In genomic region chr19:45574941-45575631, GRCm38 (mm10) we compare ENCODE assay signal across 8 mouse cellular contexts. TPM values are rescaled to one million over a fixed set of nuclear protein-coding genes. Genes with fewer than 3 reads are reported as not detected.
A peak's percentile ranks its signal among the peaks of the same experiment; 100 is the strongest.
DNase-seq lines count a peak whose midpoint lies in the region; ATAC-seq and TF ChIP-seq lines count a peak whose summit lies in the region.

No protein-coding gene starts in this region.

- H3K4me1 ChIP-seq in liver, embryonic 11.5 days (replicated peaks; ENCODE audit: control insufficient read depth, insufficient read depth, low read length), result peaks cover 49% of the 10 kb centered on the region
- H3K4me1 ChIP-seq in heart, embryonic 16.5 days (ENCODE audit: control insufficient read depth, insufficient read depth, low read length), result peaks cover 34% of the 10 kb centered on the region
- H3K4me1 ChIP-seq in lung, postnatal 0 days (ENCODE audit: insufficient read depth, low read depth, low read length), result peaks cover 19% of the 10 kb centered on the region

- no peak overlapping the region for H3K4me3 ChIP-seq in liver, embryonic 11.5 days (ENCODE audit: low read depth, low read length)
- H3K4me3 ChIP-seq in heart, embryonic 16.5 days (ENCODE audit: low read length), result no peak overlapping the region
- H3K4me3 ChIP-seq in lung, postnatal 0 days (ENCODE audit: low read depth, low read length), result no peak overlapping the region

- TF ChIP-seq CTCF in lung, postnatal 0 days (IDR thresholded peaks at IDR 0.05), result no peak

- ATAC-seq in liver, embryonic 11.5 days (replicated peaks; ENCODE audit: low FRiP score), result no peak
- no peak; the same call in 1 of the 2 replicates for ATAC-seq in heart, embryonic 16.5 days (replicated peaks; ENCODE audit: extremely low read depth, insufficient read depth, low FRiP score)
- ATAC-seq in lung, postnatal 0 days, result peak; percentile 72
- no peak for ATAC-seq in erythroblast, adult 5-6 weeks (replicated peaks; ENCODE audit: low FRiP score, poor library complexity, severe bottlenecking)
- no peak for ATAC-seq in frontal cortex, adult (ENCODE audit: low TSS enrichment)

- H3K36me3 ChIP-seq in liver, embryonic 11.5 days (ENCODE audit: control insufficient read depth, insufficient read depth, low read length), result peaks cover 15% of the 10 kb centered on the region; the same call in 1 of the 2 replicates
- peaks cover 12% of the 10 kb centered on the region for H3K36me3 ChIP-seq in heart, embryonic 16.5 days (ENCODE audit: control insufficient read depth, insufficient read depth)
- H3K36me3 ChIP-seq in lung, postnatal 0 days (ENCODE audit: insufficient read depth, low read length), result peaks cover 17% of the 10 kb centered on the region; the same call in 1 of the 2 replicates

- TF ChIP-seq EP300 in lung, postnatal 0 days (IDR thresholded peaks at IDR 0.05), result no peak

- 0 out of 2 replicates have a peak overlapping the region, but pooled peaks have one; percentile 1 for H3K9ac ChIP-seq in liver, embryonic 11.5 days (ENCODE audit: low read depth, low read length)
- H3K9ac ChIP-seq in heart, embryonic 16.5 days (ENCODE audit: low read length), result no peak overlapping the region; the same call in 1 of the 2 replicates
- H3K9ac ChIP-seq in lung, postnatal 0 days (replicated peaks; ENCODE audit: low read depth), result no peak overlapping the region

- H3K9me3 ChIP-seq in liver, embryonic 11.5 days (ENCODE audit: control insufficient read depth, low read length), result no peaks in the 10 kb centered on the region
- no peaks in the 10 kb centered on the region for H3K9me3 ChIP-seq in heart, embryonic 16.5 days (replicated peaks; ENCODE audit: control insufficient read depth, low read length)
- no peaks in the 10 kb centered on the region for H3K9me3 ChIP-seq in lung, postnatal 0 days (ENCODE audit: low read length)

- WGBS in liver, embryonic 11.5 days, result 28% methylated on average over 19 of the region's 19 CpGs
- WGBS in heart, embryonic 16.5 days, result 35% methylated on average over 19 of the region's 19 CpGs
- WGBS in lung, postnatal 0 days, result 13% methylated on average over 19 of the region's 19 CpGs

- no peaks in the 10 kb centered on the region for H3K27me3 ChIP-seq in liver, embryonic 11.5 days (replicated peaks; ENCODE audit: control insufficient read depth, insufficient read depth, low read length)
- H3K27me3 ChIP-seq in heart, embryonic 16.5 days (ENCODE audit: control insufficient read depth, insufficient read depth, low read length), result no peaks in the 10 kb centered on the region
- no peaks in the 10 kb centered on the region for H3K27me3 ChIP-seq in lung, postnatal 0 days (replicated peaks; ENCODE audit: insufficient read depth, low read length)

- peak overlapping the region; percentile 45; the same call in 1 of the 2 replicates for H3K27ac ChIP-seq in liver, embryonic 11.5 days (ENCODE audit: low read depth, low read length)
- H3K27ac ChIP-seq in heart, embryonic 16.5 days (ENCODE audit: low read length), result peak overlapping the region; percentile 33; the same call in 1 of the 2 replicates
- no peak overlapping the region for H3K27ac ChIP-seq in lung, postnatal 0 days (ENCODE audit: low read length)

- H3K4me2 ChIP-seq in liver, embryonic 11.5 days, result peak overlapping the region; percentile 33
- no peak overlapping the region for H3K4me2 ChIP-seq in heart, embryonic 16.5 days (ENCODE audit: low read depth, low read length)
- no peak overlapping the region; the same call in 1 of the 2 replicates for H3K4me2 ChIP-seq in lung, postnatal 0 days (replicated peaks; ENCODE audit: low read depth, low read length)

- DNase-seq in liver, embryonic 11.5 days (ENCODE audit: low spot score), result peak; percentile 52
- DNase-seq in liver, result no peak
- DNase-seq in lung, postnatal 0 days (ENCODE audit: low spot score), result peak; percentile 64
- DNase-seq in thymus, postnatal 0 days (ENCODE audit: low spot score), result peak; percentile 69
- DNase-seq in frontal cortex, postnatal 36 days (ENCODE audit: low spot score in 2 of 2), result no peak

RNA-seq across cellular contexts. Expression of gene Gm17018, which starts 14.7 kb away (rescaled TPM):
- polyA plus RNA-seq in liver, embryonic 11.5 days (2014; fragmentation: Nextera tagmentation; extraction: Ambion mirVana), result 34.7 and 36.8 TPM in 2 replicates
- polyA plus RNA-seq in heart, embryonic 16.5 days (2015; fragmentation: Nextera tagmentation; extraction: Ambion mirVana), result 32.0 and 33.8 TPM in 2 replicates
- polyA plus RNA-seq in lung, postnatal 0 days (2015; fragmentation: Nextera tagmentation; extraction: Ambion mirVana), result 40.1 and 44.2 TPM in 2 replicates
- polyA plus RNA-seq in thymus, postnatal 0 days (2015; fragmentation: Nextera tagmentation; extraction: Ambion mirVana), result 49.5 and 54.3 TPM in 2 replicates
- 1.2 and 5.6 TPM in 2 replicates for total RNA-seq in erythroblast, adult 5-6 weeks (2015; ENCODE audit: low replicate concordance)
- total RNA-seq in erythroblast, adult 5-6 weeks (2017; ENCODE audit: low replicate concordance), result 0.68 and 2.5 TPM in 2 replicates

RNA-seq across cellular contexts. Expression of gene Poll, which starts 14.8 kb away (rescaled TPM):
- 15.2 TPM in 2 replicates for polyA plus RNA-seq in liver, embryonic 11.5 days (2014; fragmentation: Nextera tagmentation; extraction: Ambion mirVana)
- 13.4 and 14.5 TPM in 2 replicates for polyA plus RNA-seq in heart, embryonic 16.5 days (2015; fragmentation: Nextera tagmentation; extraction: Ambion mirVana)
- polyA plus RNA-seq in lung, postnatal 0 days (2015; fragmentation: Nextera tagmentation; extraction: Ambion mirVana), result 8.7 and 9.7 TPM in 2 replicates
- polyA plus RNA-seq in thymus, postnatal 0 days (2015; fragmentation: Nextera tagmentation; extraction: Ambion mirVana), result 5.1 and 5.7 TPM in 2 replicates
- total RNA-seq in erythroblast, adult 5-6 weeks (2015; ENCODE audit: low replicate concordance), result 1.3 TPM in 1 of 2 replicates, not detected in the other
- 1.5 and 2.3 TPM in 2 replicates for total RNA-seq in erythroblast, adult 5-6 weeks (2017; ENCODE audit: low replicate concordance)

Comparison
In these comparisons a context has a peak if more than half of its experiments do, and no peak if none do; other contexts are left out.
1. DNase-seq: peak in liver, embryonic 11.5 days (single experiment), lung, postnatal 0 days (single experiment) and thymus, postnatal 0 days (single experiment); none in liver (single experiment) and frontal cortex, postnatal 36 days (0 of 2).